Mouse (Mus musculus): ENCODE measurements at regions not wholly inside any gene's neighbourhood (a gene's known extent, or its start where the extent isn't known, plus 50 kb on each side); places are given as distances from the start of the nearest gene placed in this dataset.

DNA sequence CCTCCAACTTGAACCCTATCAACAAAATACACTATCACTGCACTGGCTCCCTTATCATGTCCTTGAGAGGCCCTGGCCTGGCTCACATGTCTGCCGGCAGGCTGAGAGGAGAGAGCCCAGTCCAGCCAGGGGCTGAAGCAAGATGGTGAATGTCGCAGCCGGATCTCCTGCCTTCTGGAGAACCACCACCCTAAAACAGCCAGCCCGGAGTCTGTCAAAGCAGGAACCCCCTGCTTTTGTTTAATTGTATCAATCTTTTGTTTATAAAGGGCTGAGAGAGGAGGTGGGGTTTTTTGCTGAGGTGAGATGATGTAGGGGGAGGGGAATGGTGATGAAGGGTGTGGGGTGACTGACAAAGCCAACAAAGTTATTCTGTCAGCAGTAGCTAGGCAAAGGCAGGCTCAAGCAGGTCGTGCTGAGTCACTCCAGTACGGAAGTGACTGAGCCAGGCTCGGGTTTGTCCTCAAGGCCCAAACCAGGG, 269.2 kb downstream of the Gxylt1 start:
- TF ChIP-seq CHD2 (IDR thresholded peaks at IDR 0.05; ENCODE audit: low read length) (no peak), POLR2A (IDR thresholded peaks at IDR 0.05; ENCODE audit: control insufficient read depth in 1 of 2, insufficient read depth in 1 of 2, low read depth in 1 of 2, low read length in 2 of 2, poor library complexity in 1 of 2) (no peak)
